Mouse (Mus musculus): ENCODE data around the gene Mcam. TPM values are rescaled to one million over a fixed set of nuclear protein-coding genes. Genes with fewer than 3 reads are reported as not detected.
A peak's percentile ranks its signal among the peaks of the same experiment; 100 is the strongest.
"Not testable (repeated sequence)": the region's sequence is repeated elsewhere in the genome, so short reads cannot be mapped to it uniquely, and the experiment has no call there.

Gene Mcam
- total RNA-seq, 4 experiments from 2014 or later, result 13.3 to 16.8 (median 14.8) TPM

DNA sequence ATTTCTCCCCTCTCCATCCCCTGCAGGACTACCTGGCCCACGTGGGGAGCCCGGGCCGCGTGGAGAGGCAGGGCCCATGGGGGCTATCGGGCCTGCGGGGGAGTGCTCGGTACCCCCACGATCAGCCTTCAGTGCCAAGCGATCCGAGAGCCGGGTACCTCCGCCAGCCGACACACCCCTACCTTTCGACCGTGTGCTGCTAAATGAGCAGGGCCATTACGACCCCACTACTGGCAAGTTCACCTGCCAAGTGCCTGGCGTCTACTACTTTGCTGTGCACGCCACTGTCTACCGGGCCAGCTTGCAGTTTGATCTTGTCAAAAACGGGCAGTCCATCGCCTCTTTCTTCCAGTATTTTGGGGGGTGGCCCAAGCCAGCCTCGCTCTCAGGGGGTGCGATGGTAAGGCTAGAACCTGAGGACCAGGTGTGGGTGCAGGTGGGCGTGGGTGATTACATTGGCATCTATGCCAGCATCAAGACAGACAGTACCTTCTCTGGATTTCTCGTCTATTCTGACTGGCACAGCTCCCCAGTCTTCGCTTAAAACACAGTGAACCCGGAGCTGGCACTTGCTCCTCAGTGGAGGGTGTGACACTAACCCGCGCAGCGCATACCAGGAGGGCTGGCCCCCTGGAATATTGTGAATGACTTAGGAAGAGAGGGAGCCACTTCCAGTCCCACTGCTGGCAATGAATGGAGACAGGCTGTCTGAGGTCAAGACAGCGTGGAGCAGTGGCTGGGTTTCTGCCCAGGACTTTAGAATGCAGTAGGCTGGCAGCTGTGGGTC, 25.8 kb upstream of the Mcam start:
- DNase-seq (ENCODE audit: low spot score in 2 of 2), result peak in 1 of 2 experiments; percentile 10

DNA sequence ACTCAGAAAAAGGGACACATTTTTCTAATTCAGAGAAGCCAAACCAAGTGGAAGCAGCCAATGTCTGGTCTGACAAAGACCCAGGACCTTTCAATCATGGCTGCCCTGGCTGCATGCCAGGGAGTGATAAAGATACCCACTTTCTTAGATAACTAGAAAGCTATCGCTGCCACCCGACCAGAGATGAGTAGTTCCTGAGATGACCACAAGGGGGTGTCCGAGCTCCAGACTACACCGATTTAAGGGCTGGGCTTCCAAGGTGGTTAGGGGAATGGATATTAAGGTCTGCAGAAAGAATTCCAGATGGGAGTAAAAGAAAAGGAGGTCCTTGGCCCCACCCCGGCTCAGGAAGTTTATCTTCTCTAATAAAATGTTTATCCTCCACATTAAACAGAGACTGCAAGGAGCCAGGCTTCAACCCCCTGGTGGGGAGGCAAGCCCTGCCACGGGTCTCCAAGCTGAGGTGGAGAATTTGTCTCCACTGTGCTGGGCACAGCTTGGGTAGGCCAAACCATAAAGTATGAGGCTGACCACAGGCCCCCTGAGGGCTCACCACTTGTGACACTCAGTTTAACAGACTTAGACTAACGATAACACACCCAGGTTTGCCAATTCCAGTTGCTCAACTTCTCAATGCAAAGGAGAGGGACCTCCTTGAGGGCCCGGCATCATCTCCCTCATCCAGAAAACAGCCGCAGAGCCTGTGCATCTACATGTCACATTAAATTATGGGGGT, 24.7 kb upstream of the Mcam start:
- DNase-seq (ENCODE audit: low spot score in 2 of 2), result peak in 1 of 2 experiments; percentile 83

- DNase-seq (ENCODE audit: low spot score in 2 of 2), result not testable (repeated sequence)
Measured at GRCm38 (mm10) chr9:44111909-44112308, 22.4 kb upstream of the Mcam start.

DNA sequence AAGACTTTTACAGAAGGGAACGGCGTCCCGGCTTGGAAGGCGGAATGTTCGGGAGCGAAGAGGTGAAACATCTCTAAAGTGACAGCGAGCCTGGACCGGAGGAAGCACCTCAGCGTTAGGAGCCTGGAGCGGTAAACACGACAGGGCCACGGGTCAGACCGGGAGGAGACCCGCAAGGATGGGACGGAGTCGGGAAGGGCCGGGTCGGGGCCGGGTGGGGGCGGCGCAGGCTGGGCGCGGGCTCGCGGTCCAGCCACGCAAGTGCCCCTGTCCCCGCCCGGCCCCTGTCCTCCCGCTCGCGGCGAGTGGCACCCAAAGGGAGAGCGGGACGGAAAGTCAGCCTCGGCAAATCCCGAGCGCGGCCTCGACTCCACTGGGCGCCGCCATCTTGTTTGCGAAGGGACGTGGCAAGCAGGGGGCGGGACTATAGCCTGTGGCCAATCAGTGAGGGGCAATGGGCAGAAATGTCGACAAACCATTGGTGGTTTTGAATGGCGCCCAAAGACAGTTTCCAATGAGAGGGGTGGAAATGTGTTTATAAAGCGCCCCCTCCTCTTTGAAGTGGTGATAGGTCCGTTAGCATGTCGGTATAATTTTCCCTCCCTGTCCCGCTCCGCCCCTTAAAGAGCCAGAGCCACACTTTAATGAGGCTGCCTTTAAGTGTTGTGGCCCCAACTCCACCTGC, 21.0 kb upstream of the Mcam start, which contains the start of the genes Gm49380 and Rnf26:
Gene Gm49380, minus strand, starts transcription at position 396 of the 685 bp plus-strand sequence.
Gene Rnf26, minus strand, starts transcription at position 413 of the 685 bp plus-strand sequence.
- peak; percentile 96 to 97 for DNase-seq (ENCODE audit: low spot score in 2 of 2)

DNA sequence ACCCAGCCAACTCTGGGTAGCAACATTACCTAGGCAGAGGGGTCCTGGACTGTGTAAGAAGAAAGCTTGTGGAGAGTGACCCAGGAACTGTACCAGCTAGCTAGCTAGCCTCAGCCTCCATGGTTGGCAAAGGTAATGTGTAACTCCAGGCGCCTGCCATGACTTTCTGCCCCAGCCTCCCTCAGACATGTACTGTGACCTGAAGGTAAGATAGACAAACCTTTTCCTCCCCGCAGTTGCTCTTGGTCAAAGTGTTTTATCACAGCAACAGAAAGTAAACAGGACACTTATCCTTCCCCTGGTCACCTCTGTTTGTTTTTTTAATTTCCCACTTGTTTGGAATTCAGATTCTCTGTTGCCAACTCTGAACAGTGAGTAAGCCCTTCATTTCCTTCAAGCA, 19.8 kb upstream of the Mcam start:
- no peak for DNase-seq (ENCODE audit: low spot score in 2 of 2)

DNA sequence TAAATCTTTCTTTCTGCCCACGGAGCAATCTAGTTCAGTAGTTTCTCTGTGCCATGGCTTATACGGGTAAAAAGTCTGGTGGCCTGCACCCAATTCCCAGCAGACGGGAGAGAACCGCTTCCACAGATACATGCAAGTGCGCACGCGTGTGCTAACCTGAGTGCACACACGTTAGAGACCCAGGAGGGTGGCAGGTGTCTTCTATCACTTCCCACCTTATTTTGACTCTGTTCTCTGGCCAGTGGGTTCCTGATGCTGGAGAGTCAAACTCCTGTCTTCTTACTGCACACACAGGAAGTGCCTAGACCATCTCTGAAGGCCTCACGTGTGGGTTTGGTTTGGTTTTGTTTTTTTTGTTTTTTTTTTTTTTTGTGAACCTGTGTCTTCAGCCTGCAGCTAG, 18.7 kb upstream of the Mcam start:
- DNase-seq (ENCODE audit: low spot score in 2 of 2), result no peak

DNA sequence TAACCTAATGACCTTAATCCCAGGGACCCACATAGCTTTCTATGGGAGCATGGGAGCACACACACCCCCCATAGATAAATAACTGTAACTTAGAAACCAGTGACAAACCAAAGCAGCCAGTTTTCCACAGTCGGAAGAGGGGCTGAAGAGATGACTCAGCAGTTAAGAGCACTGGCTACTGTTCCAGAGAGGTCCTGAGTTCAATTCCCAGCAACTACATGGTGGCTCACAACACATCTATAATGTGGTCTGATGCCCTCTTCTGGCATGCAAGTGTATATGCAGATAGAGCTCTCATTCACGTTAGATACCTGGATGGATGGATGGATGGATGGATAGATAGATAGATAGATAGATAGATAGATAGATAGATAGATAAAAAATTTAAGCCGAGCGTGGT, 18.1 kb upstream of the Mcam start:
- DNase-seq (ENCODE audit: low spot score in 2 of 2), result no peak

- DNase-seq (ENCODE audit: low spot score in 2 of 2), result no peak
Measured at GRCm38 (mm10) chr9:44119011-44119410, 15.3 kb upstream of the Mcam start.

- peak in 1 of 2 experiments; percentile 45 for DNase-seq (ENCODE audit: low spot score in 2 of 2)
Measured at GRCm38 (mm10) chr9:44119948-44120465, 14.3 kb upstream of the Mcam start.

GRCm38 (mm10) chr9:44124317-44124716, 10.0 kb upstream of the Mcam start:
- DNase-seq (ENCODE audit: low spot score in 2 of 2), result no peak

DNA sequence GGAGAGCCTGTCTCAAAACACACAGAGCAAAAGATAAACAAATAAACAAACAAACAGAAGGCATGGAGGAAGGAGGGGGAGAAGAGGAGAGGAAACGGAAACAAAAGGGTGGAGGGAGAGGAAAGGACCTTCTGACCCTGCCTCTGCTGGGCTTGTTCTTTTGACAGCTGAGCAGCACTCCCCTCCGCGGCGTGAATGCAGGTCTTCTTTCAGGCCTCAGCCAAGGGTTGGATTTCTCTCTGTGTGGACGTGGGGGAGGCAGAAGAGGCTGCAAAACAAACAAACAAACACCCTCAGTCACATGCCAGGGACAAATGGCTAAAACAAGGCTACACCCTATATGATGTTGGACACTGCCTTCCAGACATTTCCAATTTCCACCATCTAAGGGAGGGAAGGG, 9.2 kb upstream of the Mcam start:
- no peak for DNase-seq (ENCODE audit: low spot score in 2 of 2)

DNA sequence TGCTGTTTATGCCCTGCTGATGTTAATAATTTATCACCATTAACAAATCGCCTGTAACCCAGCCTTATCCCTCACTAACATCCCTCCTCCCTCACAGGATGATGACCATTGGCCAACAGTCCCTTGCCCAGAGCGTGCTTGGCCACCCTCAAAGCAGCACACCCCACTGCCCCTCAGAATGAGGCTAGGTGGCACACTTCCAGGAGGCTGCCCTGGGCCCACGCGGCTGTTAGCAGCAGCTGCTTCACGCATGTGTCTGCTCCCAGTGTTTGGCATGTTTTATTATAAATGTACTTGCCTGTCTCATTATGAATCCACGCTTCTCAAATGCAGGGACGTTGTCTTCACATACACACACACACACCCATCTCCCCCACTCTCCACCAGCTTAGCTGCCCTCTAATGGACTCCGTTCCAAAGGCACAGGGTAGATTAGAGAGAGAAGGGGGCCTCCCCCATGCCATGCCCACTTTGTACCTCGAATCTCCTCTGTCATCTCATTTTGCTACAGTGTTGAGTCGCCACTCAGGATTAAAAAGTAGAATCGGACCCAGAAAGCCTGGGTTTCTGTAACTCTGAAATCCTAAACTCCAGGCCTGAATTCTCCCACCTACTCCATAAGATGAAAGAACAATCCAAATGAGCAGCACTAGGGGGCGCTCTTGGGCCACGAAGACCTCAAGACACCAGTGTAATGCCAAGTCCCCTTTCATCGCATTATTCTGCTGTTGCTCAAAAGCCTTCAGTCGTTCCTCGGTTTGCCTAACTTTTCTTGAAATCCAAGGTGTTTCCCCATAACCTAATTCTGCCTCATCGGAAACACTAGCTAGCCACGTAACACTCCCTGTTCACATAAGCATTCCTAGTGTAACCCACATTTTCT, 8.5 kb upstream of the Mcam start:
- DNase-seq (ENCODE audit: low spot score in 2 of 2), result peak; percentile 74 to 91

DNA sequence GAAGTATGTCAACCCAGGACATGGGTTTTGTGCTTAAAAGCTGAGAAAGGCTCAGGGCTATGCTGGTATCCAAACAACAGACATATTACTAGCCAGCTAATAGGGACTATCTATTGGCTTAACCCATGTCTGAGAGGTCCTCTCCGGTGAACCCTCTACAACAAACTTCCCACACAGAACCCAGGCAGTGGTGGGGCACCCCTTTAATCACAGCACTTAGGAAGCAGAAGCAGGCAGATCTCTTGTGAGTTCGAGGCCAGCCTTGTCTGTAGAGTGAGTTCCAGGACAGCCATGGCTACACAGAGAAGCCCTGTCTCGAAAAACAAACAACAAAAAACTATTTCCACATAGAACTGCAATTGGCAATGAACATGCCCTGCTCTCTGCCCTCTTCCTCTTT, 7.5 kb upstream of the Mcam start:
- DNase-seq (ENCODE audit: low spot score in 2 of 2), result no peak

GRCm38 (mm10) chr9:44127351-44127801, 6.9 kb upstream of the Mcam start:
- DNase-seq (ENCODE audit: low spot score in 2 of 2), result no peak

GRCm38 (mm10) chr9:44129633-44130032, 4.6 kb upstream of the Mcam start:
- no peak for DNase-seq (ENCODE audit: low spot score in 2 of 2)

- DNase-seq (ENCODE audit: low spot score in 2 of 2), result no peak
Measured at GRCm38 (mm10) chr9:44130034-44130433, 4.2 kb upstream of the Mcam start.

DNA sequence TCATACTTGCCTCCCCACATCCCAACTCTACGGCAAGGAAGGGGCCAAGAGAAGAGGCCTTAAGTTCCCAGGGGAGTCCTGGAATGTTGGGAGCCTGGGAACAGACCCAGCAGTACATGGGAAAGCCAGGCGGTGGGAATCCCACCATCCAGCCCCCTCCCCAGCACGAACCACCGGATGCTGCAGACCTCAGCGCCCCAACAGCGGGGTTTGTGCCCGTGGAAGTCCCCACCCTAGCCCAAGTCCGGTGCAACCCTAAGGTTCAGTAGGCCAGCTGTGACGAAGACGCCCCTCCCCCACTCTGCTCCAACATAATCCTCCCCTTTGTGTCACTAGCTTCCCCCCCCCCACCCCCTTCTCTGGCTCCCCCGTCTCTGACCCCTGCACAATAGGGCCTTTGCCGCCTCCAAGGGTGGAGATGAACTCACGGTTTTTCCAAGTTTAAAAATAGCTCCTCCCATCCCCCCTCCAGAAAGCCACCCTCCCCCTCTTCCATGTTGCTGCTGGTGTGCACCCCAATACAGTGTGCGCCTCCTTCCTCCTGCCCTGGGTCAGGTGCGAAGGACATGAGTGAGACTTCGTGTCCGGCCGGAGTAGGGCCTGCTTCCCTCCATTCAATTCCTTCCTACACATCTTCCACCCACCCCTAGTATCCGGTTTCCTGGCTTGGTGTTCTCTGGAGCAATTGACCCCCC, 3.5 kb upstream of the Mcam start:
- peak in 1 of 2 experiments; percentile 53 for DNase-seq (ENCODE audit: low spot score in 2 of 2)

DNA sequence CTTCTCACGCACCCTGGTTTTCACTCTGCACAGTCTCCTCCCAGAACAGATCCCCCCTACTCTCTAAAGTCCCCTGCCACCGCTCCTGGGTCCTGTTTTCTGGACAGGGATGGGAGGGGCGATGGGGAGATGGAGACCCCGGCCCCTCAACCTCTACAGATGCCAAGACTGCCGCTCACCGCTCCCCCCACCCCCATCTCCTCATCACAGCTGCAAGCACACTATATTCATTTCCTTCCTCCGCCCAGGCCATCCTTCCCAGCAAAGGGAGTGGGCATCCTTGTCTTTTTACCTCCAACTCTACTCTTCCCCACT, 3.0 kb upstream of the Mcam start:
- DNase-seq (ENCODE audit: low spot score in 2 of 2), result no peak

DNA sequence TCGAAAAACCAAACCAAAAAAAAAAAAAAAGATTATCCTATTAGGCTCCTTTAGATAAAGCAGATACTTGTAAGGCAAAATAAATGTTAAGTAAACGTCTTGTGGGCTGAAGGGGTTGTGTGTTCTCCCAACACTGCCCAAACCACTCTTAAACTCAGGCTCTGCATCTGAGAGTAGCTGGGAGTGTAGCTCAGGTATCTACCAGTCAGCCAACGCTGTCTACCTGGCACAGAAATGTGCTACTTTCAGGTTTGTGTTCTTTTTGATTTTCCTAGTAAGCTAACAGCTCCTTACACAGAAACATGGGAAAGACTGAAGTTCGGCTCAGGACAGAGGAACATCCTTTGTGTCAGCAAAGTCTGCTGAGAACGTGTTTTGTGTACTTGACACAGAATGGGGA, 2.1 kb upstream of the Mcam start:
- no peak for DNase-seq (ENCODE audit: low spot score in 2 of 2)

DNA sequence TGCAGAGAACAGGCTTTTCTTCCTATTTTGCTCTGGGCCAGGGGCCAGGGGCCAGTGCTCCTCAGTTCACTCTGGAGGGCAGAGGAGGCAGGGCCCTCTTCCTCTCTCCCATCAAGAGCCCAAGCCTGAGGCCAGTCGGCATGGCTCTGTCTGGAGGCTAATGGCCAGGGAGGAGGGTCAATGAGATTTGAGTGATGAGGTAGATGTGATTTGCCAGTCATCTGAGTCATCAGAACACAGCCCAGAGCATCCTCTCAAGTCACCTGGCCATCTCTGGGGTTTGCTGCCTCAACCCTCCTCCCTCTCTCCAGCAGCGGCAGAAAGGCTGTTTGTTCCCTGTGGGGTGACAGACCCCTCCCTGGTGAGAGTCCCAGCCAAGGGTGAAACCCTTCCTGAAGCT, 982 bp upstream of the Mcam start:
- no peak for DNase-seq (ENCODE audit: low spot score in 2 of 2)

Measured in layer of hippocampus, adult 8-10 months (tissue).